Mouse (Mus musculus) heart, embryonic 14.5 days (tissue): Measurements from ENCODE around the gene Dclk3. TPM values are rescaled to one million over a fixed set of nuclear protein-coding genes. Genes with fewer than 3 reads are reported as not detected.

Source experiments
- ATAC-seq: fragments of 200-750 bp; cut with Nextera tagmentation; 2 replicates; pipeline ENCODE4 v1.8.0; 2017; ENCODE audit warnings: low read depth, moderate TSS enrichment; ENCODE audit not compliant: insufficient number of reproducible peaks, insufficient read depth, low FRiP score
- H3K27ac ChIP-seq, 2 experiments: fragments of 200-500 bp in 1 of 2; fragments of 300-500 bp in 1 of 2; sonication (generic) in 1 of 2; replicated peaks in 1 of 2; 2 replicates each; pipeline ENCODE4 v1.5.1; 2012 to 2014; ENCODE audit warnings: low read depth in 2 of 2, low read length in 2 of 2, control low read depth in 1 of 2, mild to moderate bottlenecking in 1 of 2, mixed read lengths in 1 of 2; ENCODE audit not compliant: control insufficient read depth in 1 of 2, insufficient read depth in 1 of 2
- H3K27me3 ChIP-seq: fragments of 300-500 bp; sonication (generic); 2 replicates; pipeline ENCODE4 v1.6.1; 2014; ENCODE audit warnings: mild to moderate bottlenecking, low read length, control low read depth; ENCODE audit not compliant: control insufficient read depth, insufficient read depth
- H3K36me3 ChIP-seq: fragments of 300-500 bp; sonication (generic); 2 replicates; pipeline ENCODE4 v1.6.1; 2014; ENCODE audit warnings: mild to moderate bottlenecking, control low read depth, low read length, mixed read lengths; ENCODE audit not compliant: control insufficient read depth, insufficient read depth
- H3K4me1 ChIP-seq, 2 experiments: fragments of 200-500 bp in 1 of 2; fragments of 300-500 bp in 1 of 2; sonication (generic) in 1 of 2; 2 replicates each; pipeline ENCODE4 v1.6.1; 2012 to 2014; ENCODE audit warnings: low read length in 2 of 2, control low read depth in 1 of 2, mixed read lengths in 1 of 2; ENCODE audit not compliant: control insufficient read depth in 2 of 2, insufficient read depth in 2 of 2
- H3K4me2 ChIP-seq: fragments of 300-500 bp; sonication (generic); 2 replicates; pipeline ENCODE4 v1.6.1; 2014; ENCODE audit warnings: mild to moderate bottlenecking, low read length
- H3K4me3 ChIP-seq, 2 experiments: fragments of 200-500 bp in 1 of 2; fragments of 300-500 bp in 1 of 2; sonication (generic) in 1 of 2; 2 replicates each; pipeline ENCODE4 v1.5.1; 2012 to 2014; ENCODE audit warnings: low read length in 2 of 2, mild to moderate bottlenecking in 2 of 2, control low read depth in 1 of 2, low read depth in 1 of 2, moderate library complexity in 1 of 2; ENCODE audit not compliant: control insufficient read depth in 1 of 2, insufficient read depth in 1 of 2
- H3K9ac ChIP-seq: fragments of 300-500 bp; sonication (generic); 2 replicates; pipeline ENCODE4 v1.6.1; 2014; ENCODE audit warnings: mild to moderate bottlenecking, low read length
- H3K9me3 ChIP-seq: fragments of 300-500 bp; sonication (generic); 2 replicates; pipeline ENCODE4 v1.6.1; 2016; ENCODE audit warnings: low read length, control low read depth; ENCODE audit not compliant: control insufficient read depth
- WGBS: fragments of 180-500 bp; shearing (Covaris S2); extraction: QIAGEN DNeasy Blood & Tissue Kit; methylation state at CpG from one replicate; pipeline ENCODE4 v1.1.7; 2014; 5-methylcytosine and 5-hydroxymethylcytosine counted together
- polyA plus RNA-seq: library from polyadenylated mRNA; unstranded; fragments of >200 nt; fragmentation: Nextera tagmentation; extraction: Ambion mirVana; gene quantifications from 2 replicates; pipeline ENCODE4 v1.2.1, GENCODE M21; 2014

The Dclk3 gene
- polyA plus RNA-seq, 1 experiment from 2014 or later: 0.88 TPM

DNA sequence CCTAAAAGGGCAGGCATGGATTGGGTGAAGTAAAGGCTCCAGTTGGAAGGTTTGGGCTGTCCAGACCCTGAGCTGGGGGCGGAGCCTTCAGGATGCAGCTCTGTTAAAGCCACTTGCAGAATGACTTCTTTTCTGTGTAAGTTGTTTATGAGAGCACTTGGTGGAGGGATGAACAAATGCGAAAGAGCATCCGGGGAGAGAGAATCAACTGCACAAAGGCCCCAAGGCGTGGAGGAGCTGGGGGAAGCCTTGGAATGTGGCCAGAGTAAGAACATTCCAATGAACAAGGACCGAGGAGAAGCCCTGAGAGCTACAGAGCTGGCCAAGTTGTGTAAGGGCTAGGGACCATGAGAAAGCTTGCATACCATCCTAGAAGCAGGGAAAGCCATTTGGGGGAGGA, 16.3 kb upstream of the Dclk3 start:
- Histone ChIP-seq H3K9me3 (no peaks in the 10 kb centered on the region), H3K27me3 (no peaks in the 10 kb centered on the region), H3K4me1 (no peaks in the 10 kb centered on the region), H3K27ac (no peak overlapping the region), H3K36me3 (no peaks in the 10 kb centered on the region), H3K9ac (no peak overlapping the region), H3K4me2 (no peak overlapping the region), H3K4me3 (no peak overlapping the region)
- ATAC-seq: no peak
- WGBS: 53% methylated on average over 5 of the region's 5 CpGs

DNA sequence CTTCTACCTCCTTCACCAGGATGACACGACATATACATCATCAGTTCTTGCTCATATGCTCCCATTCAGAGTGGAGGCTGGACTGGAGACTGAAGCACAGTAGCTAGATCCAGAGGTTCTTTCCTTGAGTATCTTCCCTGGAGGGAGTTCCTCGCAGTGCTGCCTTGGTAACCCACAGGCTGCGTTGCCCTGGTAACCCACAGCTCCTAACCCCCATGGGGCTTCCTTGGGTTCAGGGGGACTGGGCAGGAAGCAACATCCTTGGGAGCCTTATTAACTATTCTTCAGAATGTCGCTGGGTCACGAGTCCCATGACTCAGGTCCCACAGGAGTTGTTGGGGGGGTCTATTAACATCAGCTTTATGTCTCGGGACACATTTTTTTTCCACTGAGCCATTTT, 13.8 kb upstream of the Dclk3 start:
- no peak for ATAC-seq
- peaks cover 4 to 13% of the 10 kb centered on the region in 2 experiments; a peak in 3 of 4 replicates for H3K4me1 ChIP-seq
- no peaks in the 10 kb centered on the region for H3K36me3 ChIP-seq
- H3K27me3 ChIP-seq: no peaks in the 10 kb centered on the region
- no peak overlapping the region for H3K4me2 ChIP-seq
- 81% methylated on average over 6 of the region's 6 CpGs for WGBS
- H3K4me3 ChIP-seq: no peak overlapping the region
- H3K27ac ChIP-seq: no peak overlapping the region
- H3K9me3 ChIP-seq: no peaks in the 10 kb centered on the region
- no peak overlapping the region for H3K9ac ChIP-seq

DNA sequence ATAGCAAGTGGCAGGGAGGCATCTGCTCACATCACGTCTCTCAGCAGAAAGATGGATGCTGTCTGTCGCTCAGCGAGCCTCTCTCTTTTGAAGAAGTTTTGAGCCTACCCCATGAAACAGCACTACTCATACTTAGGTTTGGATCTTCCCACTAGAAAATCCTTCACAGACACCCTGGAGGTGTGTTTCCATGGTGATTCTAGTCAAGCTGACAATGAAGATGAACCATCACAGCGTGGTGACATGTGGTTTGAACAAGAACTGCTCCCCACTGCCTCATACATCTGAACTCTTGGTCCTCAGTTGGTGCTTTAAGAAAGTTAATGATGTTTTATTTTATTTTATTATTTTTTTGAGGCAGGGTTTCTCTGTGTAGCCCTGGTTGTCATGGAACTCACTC, 12.9 kb upstream of the Dclk3 start:
- 89% methylated on average over 4 of the region's 4 CpGs for WGBS

DNA sequence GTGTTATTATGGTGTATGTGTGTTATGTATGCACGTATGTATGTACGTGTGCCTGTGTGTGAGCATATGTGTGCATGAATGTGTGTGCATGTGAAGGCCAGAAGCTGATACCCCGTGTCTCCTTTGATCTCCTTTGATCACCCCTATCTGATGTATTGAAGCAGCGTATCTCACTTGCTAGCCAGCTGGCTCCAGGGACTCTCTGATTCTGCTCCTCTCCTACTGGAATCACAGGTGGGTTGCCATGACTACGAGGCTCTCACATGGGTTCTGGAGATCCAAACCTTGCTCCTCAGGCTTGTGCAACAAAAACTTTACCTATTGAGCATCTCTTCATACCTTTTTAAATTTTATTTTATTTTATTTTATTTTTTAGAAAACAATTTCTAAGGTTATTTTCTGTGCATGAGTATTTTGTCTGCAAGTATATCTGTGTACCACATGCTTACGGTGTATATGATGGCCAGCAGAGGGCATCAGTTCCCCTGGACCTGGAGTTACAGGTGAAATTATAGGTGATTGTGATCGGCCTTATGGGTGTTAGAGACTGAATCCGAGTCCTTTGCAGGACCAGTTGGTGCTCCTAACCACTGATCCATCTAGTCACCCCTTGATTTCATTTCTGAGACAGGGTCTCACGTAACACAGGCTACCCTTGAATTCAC, 10.9 kb upstream of the Dclk3 start:
- peaks cover 4 to 13% of the 10 kb centered on the region in 2 experiments; a peak in 3 of 4 replicates for H3K4me1 ChIP-seq
- no peaks in the 10 kb centered on the region for H3K27me3 ChIP-seq
- WGBS: 90% methylated on average over 9 of the region's 9 CpGs
- H3K36me3 ChIP-seq: no peaks in the 10 kb centered on the region
- ATAC-seq: no peak
- no peak overlapping the region for H3K4me3 ChIP-seq
- H3K4me2 ChIP-seq: no peak overlapping the region
- no peak overlapping the region for H3K9ac ChIP-seq
- no peak overlapping the region for H3K27ac ChIP-seq
- H3K9me3 ChIP-seq: no peaks in the 10 kb centered on the region

More for the DNA sequence above, 12.9 kb upstream of the Dclk3 start:
- Histone ChIP-seq H3K4me1 (peaks cover 4 to 13% of the 10 kb centered on the region in 2 experiments; a peak in 3 of 4 replicates), H3K4me3 (no peak overlapping the region), H3K4me2 (no peak overlapping the region), H3K9me3 (no peaks in the 10 kb centered on the region), H3K27ac (no peak overlapping the region), H3K27me3 (no peaks in the 10 kb centered on the region), H3K36me3 (no peaks in the 10 kb centered on the region), H3K9ac (no peak overlapping the region)
- no peak for ATAC-seq

DNA sequence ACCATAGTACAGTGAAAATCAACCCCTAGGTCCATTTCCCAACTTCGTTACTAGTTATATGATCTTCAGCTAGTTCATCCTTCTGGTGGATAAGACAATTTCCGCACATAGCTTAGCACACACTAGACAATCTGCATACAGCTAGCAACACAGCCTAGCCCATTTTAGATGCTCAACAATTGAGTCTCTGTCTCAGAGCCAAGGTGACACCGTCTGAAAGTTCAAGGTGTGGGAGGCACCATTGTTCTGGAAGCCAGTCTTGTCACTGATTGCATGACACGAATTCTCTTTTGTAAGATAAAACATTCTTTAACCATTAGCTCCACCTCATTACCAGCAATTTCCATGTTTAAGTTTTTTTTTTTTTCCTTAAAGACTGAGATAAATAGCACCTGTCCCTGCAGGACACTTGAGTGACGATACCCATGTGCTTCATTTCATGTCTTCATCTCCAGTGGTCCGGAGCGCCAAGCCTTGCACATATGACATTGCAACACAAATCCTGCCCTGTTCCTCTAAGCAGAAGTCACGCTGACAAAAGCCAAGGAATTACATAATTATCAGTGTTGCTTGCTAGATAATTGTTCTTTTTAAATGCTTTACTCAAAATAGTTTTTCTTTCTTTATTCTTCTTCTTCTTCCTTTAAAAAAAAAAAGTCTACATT, 10.1 kb upstream of the Dclk3 start:
- no peak overlapping the region for H3K27ac ChIP-seq
- no peak for ATAC-seq
- H3K9me3 ChIP-seq: no peaks in the 10 kb centered on the region
- H3K36me3 ChIP-seq: no peaks in the 10 kb centered on the region
- peaks cover 4 to 13% of the 10 kb centered on the region in 2 experiments; a peak in 3 of 4 replicates for H3K4me1 ChIP-seq
- H3K4me3 ChIP-seq: no peak overlapping the region
- H3K27me3 ChIP-seq: no peaks in the 10 kb centered on the region
- no peak overlapping the region for H3K9ac ChIP-seq
- no peak overlapping the region for H3K4me2 ChIP-seq
- WGBS: 34% methylated on average over 8 of the region's 8 CpGs

DNA sequence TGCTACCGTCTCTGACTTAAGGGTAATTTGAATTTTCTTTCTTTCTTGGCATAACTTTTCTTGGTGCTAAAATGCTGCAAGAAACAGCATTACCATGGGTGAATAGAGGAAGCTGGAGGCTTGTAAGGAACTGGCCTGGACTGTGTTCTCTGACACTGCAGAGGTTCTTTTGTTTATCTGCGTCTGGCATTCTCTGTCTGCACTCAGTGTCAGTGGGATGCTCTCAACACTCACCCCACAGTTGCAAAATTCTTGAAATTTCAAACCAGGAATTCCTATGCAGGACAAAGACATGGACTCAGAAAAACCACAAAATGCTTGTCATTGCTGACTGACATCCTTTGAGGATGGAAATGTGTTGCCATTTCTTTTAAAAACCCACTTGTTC, 9.5 kb upstream of the Dclk3 start:
- H3K9ac ChIP-seq: no peak overlapping the region
- H3K9me3 ChIP-seq: no peaks in the 10 kb centered on the region
- no peak overlapping the region for H3K4me3 ChIP-seq
- no peaks in the 10 kb centered on the region for H3K27me3 ChIP-seq
- no peak overlapping the region for H3K4me2 ChIP-seq
- no peaks in the 10 kb centered on the region for H3K36me3 ChIP-seq
- H3K4me1 ChIP-seq: peaks cover 4 to 13% of the 10 kb centered on the region in 2 experiments; a peak in 3 of 4 replicates
- 20% methylated on average over 2 of the region's 2 CpGs for whole genome bisulfite sequencing
- no peak overlapping the region for H3K27ac ChIP-seq
- no peak for ATAC-seq

DNA sequence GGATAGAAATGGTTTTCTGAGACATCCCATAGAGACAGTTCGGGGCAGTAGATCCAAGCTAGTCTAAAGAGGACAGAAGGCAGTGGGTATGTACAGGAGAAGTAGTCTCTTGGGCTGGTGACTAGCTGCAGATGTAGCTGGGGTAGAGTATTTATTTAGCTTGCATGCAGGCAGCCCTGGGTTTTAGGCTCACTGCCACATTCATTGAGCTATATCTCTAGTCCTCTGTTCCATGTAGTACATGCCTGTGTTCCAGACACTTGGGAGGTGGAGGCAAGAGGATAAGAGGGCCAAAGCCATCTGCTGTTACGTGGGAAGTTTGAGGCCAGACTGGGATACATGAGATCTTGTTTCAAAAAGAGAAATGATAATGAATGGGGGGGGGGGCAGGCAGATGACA, 3.5 kb upstream of the Dclk3 start:
- no peak for ATAC-seq
- Histone ChIP-seq H3K9me3 (no peaks in the 10 kb centered on the region), H3K9ac (no peak overlapping the region), H3K4me3 (no peak overlapping the region), H3K27ac (no peak overlapping the region), H3K4me2 (no peak overlapping the region), H3K4me1 (peaks cover 3 to 4% of the 10 kb centered on the region in 2 experiments; a peak in 3 of 4 replicates), H3K36me3 (no peaks in the 10 kb centered on the region), H3K27me3 (peaks cover 7% of the 10 kb centered on the region; the same call in 1 of the 2 replicates)
- 55% methylated on average over 2 of the region's 2 CpGs for WGBS
